Mouse (Mus musculus): ENCODE measurements around the gene Parp14.

GRCm38 (mm10) chr16:35914301-35914700 lies 43.0 kb upstream of the Parp14 start:
- TF ChIP-seq CTCF (conservative IDR thresholded peaks at IDR 0.05; ENCODE audit: low read length) (no peak), POU5F1 (IDR thresholded peaks at IDR 0.05; ENCODE audit: borderline replicate concordance, low read length) (no peak), NANOG (IDR thresholded peaks at IDR 0.05; ENCODE audit: borderline replicate concordance, low read length) (no peak)

Data from E14TG2a.4 (cell line).